Mouse (Mus musculus) limb, embryonic 12.5 days (tissue): ENCODE data around the gene Cdyl. TPM values are rescaled to one million over a fixed set of nuclear protein-coding genes. Genes with fewer than 3 reads are reported as not detected.

Experiments used
- ATAC-seq: fragments of 200-750 bp; cut with Nextera tagmentation; 2 replicates; pipeline ENCODE4 v1.8.0; 2017; ENCODE audit warnings: low read depth, moderate TSS enrichment; ENCODE audit not compliant: insufficient number of reproducible peaks, insufficient read depth, low FRiP score, low TSS enrichment
- H3K27ac ChIP-seq: fragments of 300-500 bp; sonication (generic); 2 replicates; pipeline ENCODE4 v1.5.1; 2016; ENCODE audit warnings: mild to moderate bottlenecking, moderate library complexity
- H3K27me3 ChIP-seq: fragments of 300-500 bp; sonication (generic); 2 replicates; pipeline ENCODE4 v1.6.1; 2016; ENCODE audit warnings: mild to moderate bottlenecking, moderate library complexity
- H3K36me3 ChIP-seq: fragments of 300-500 bp; sonication (generic); 2 replicates; pipeline ENCODE4 v1.6.1; 2016; ENCODE audit warnings: mild to moderate bottlenecking, moderate library complexity
- H3K4me1 ChIP-seq: fragments of 300-500 bp; sonication (generic); replicated peaks from 2 replicates; pipeline ENCODE4 v1.6.1; 2016
- H3K4me2 ChIP-seq: fragments of 300-500 bp; sonication (generic); 2 replicates; pipeline ENCODE4 v1.6.1; 2016; ENCODE audit warnings: mild to moderate bottlenecking, moderate library complexity
- H3K4me3 ChIP-seq: fragments of 300-500 bp; sonication (generic); replicated peaks from 2 replicates; pipeline ENCODE4 v1.5.1; 2016; ENCODE audit warnings: mild to moderate bottlenecking
- H3K9ac ChIP-seq: fragments of 300-500 bp; sonication (generic); replicated peaks from 2 replicates; pipeline ENCODE4 v1.6.1; 2016; ENCODE audit warnings: mild to moderate bottlenecking, moderate library complexity
- H3K9me3 ChIP-seq: fragments of 300-500 bp; sonication (generic); 2 replicates; pipeline ENCODE4 v1.6.1; 2016; ENCODE audit warnings: mild to moderate bottlenecking, moderate library complexity
- WGBS: fragments of 180-500 bp; shearing (Covaris S2); methylation state at CpG from one replicate; pipeline ENCODE4 v1.1.7; 2016; 5-methylcytosine and 5-hydroxymethylcytosine counted together
- polyA plus RNA-seq: library from polyadenylated mRNA; unstranded; fragments of >200 nt; fragmentation: Nextera tagmentation; extraction: Ambion mirVana; gene quantifications from 2 replicates; pipeline ENCODE4 v1.2.1, GENCODE M21; 2016

Gene Cdyl
- polyA plus RNA-seq, 1 experiment from 2014 or later, result 20.7 TPM

- ATAC-seq, result no peak
- Histone ChIP-seq H3K27me3 (no peaks in the 10 kb centered on the region), H3K4me1 (peaks cover 31% of the 10 kb centered on the region), H3K4me3 (no peak overlapping the region), H3K36me3 (no peaks in the 10 kb centered on the region), H3K9me3 (no peaks in the 10 kb centered on the region), H3K9ac (no peak overlapping the region), H3K27ac (no peak overlapping the region), H3K4me2 (no peak overlapping the region)
- 70% methylated on average over 4 of the region's 4 CpGs for WGBS
Measured at GRCm38 (mm10) chr13:35784281-35784680, 124.6 kb downstream of the Cdyl start.

- Histone ChIP-seq H3K9me3 (no peaks in the 10 kb centered on the region), H3K27me3 (no peaks in the 10 kb centered on the region), H3K4me1 (peaks cover 23% of the 10 kb centered on the region), H3K9ac (no peak overlapping the region), H3K36me3 (no peaks in the 10 kb centered on the region), H3K4me3 (no peak overlapping the region), H3K4me2 (no peak overlapping the region), H3K27ac (no peak overlapping the region)
- 32% methylated on average over 5 of the region's 5 CpGs for WGBS
- no peak for ATAC-seq
Measured at GRCm38 (mm10) chr13:35785330-35785939, 125.8 kb downstream of the Cdyl start.

GRCm38 (mm10) chr13:35786726-35787399 lies 127.2 kb downstream of the Cdyl start:
- no peak for ATAC-seq
- no peak overlapping the region for H3K9ac ChIP-seq
- peaks cover 21% of the 10 kb centered on the region for H3K4me1 ChIP-seq
- no peak overlapping the region for H3K4me3 ChIP-seq
- 89% methylated on average over 6 of the region's 6 CpGs for WGBS
- no peaks in the 10 kb centered on the region for H3K9me3 ChIP-seq
- no peak overlapping the region for H3K27ac ChIP-seq
- no peaks in the 10 kb centered on the region for H3K27me3 ChIP-seq
- no peaks in the 10 kb centered on the region for H3K36me3 ChIP-seq
- H3K4me2 ChIP-seq, result no peak overlapping the region

GRCm38 (mm10) chr13:35789577-35789976 lies 129.9 kb downstream of the Cdyl start:
- 85% methylated on average over 4 of the region's 4 CpGs for WGBS
- Histone ChIP-seq H3K36me3 (no peaks in the 10 kb centered on the region), H3K4me1 (peaks cover 41% of the 10 kb centered on the region), H3K4me3 (no peak overlapping the region), H3K27me3 (no peaks in the 10 kb centered on the region), H3K4me2 (no peak overlapping the region), H3K9ac (no peak overlapping the region), H3K27ac (no peak overlapping the region), H3K9me3 (no peaks in the 10 kb centered on the region)
- ATAC-seq, result no peak

- no peaks in the 10 kb centered on the region for H3K36me3 ChIP-seq
- H3K9me3 ChIP-seq, result no peaks in the 10 kb centered on the region
- no peak overlapping the region for H3K4me3 ChIP-seq
- no peak overlapping the region for H3K27ac ChIP-seq
- no peak for ATAC-seq
- peaks cover 49% of the 10 kb centered on the region for H3K4me1 ChIP-seq
- 84% methylated on average over 4 of the region's 4 CpGs for WGBS
- H3K4me2 ChIP-seq, result no peak overlapping the region
- H3K27me3 ChIP-seq, result no peaks in the 10 kb centered on the region
- no peak overlapping the region for H3K9ac ChIP-seq
Measured at GRCm38 (mm10) chr13:35790431-35790830, 130.8 kb downstream of the Cdyl start.

GRCm38 (mm10) chr13:35794309-35794708 lies 134.7 kb downstream of the Cdyl start:
- no peak overlapping the region for H3K9ac ChIP-seq
- no peaks in the 10 kb centered on the region for H3K9me3 ChIP-seq
- no peak overlapping the region for H3K4me2 ChIP-seq
- no peak overlapping the region for H3K27ac ChIP-seq
- H3K36me3 ChIP-seq, result no peaks in the 10 kb centered on the region
- no peak overlapping the region for H3K4me3 ChIP-seq
- ATAC-seq, result no peak
- H3K4me1 ChIP-seq, result peaks cover 62% of the 10 kb centered on the region
- WGBS, result 43% methylated on average over 7 of the region's 7 CpGs
- H3K27me3 ChIP-seq, result no peaks in the 10 kb centered on the region

GRCm38 (mm10) chr13:35794774-35795173 lies 135.1 kb downstream of the Cdyl start:
- Histone ChIP-seq H3K9me3 (no peaks in the 10 kb centered on the region), H3K36me3 (no peaks in the 10 kb centered on the region), H3K4me3 (no peak overlapping the region), H3K4me1 (peaks cover 62% of the 10 kb centered on the region), H3K27ac (no peak overlapping the region), H3K9ac (no peak overlapping the region), H3K4me2 (no peak overlapping the region), H3K27me3 (no peaks in the 10 kb centered on the region)
- WGBS, result 82% methylated on average over 4 of the region's 4 CpGs
- ATAC-seq, result no peak

GRCm38 (mm10) chr13:35795887-35796286 lies 136.3 kb downstream of the Cdyl start:
- Histone ChIP-seq H3K9ac (no peak overlapping the region), H3K27ac (no peak overlapping the region), H3K36me3 (no peaks in the 10 kb centered on the region), H3K4me3 (no peak overlapping the region), H3K9me3 (no peaks in the 10 kb centered on the region), H3K4me2 (no peak overlapping the region), H3K4me1 (peaks cover 68% of the 10 kb centered on the region), H3K27me3 (no peaks in the 10 kb centered on the region)
- ATAC-seq, result no peak
- WGBS, result 53% methylated on average over 2 of the region's 2 CpGs

GRCm38 (mm10) chr13:35796352-35796751 lies 136.7 kb downstream of the Cdyl start:
- WGBS, result 58% methylated on average over 4 of the region's 4 CpGs

GRCm38 (mm10) chr13:35797811-35798522 lies 138.3 kb downstream of the Cdyl start:
- WGBS, result 79% methylated on average over 13 of the region's 13 CpGs
- no peak overlapping the region for H3K27ac ChIP-seq
- no peak overlapping the region for H3K4me3 ChIP-seq
- H3K27me3 ChIP-seq, result no peaks in the 10 kb centered on the region
- no peak overlapping the region for H3K9ac ChIP-seq
- H3K36me3 ChIP-seq, result peaks cover 3% of the 10 kb centered on the region; the same call in 1 of the 2 replicates
- H3K4me2 ChIP-seq, result no peak overlapping the region
- no peaks in the 10 kb centered on the region for H3K9me3 ChIP-seq
- ATAC-seq, result no peak
- peaks cover 56% of the 10 kb centered on the region for H3K4me1 ChIP-seq

More at GRCm38 (mm10) chr13:35796352-35796751, 136.7 kb downstream of the Cdyl start:
- ATAC-seq, result no peak
- no peaks in the 10 kb centered on the region for H3K36me3 ChIP-seq
- no peaks in the 10 kb centered on the region for H3K27me3 ChIP-seq
- H3K9ac ChIP-seq, result no peak overlapping the region
- no peak overlapping the region for H3K27ac ChIP-seq
- H3K4me2 ChIP-seq, result no peak overlapping the region
- no peak overlapping the region for H3K4me3 ChIP-seq
- H3K4me1 ChIP-seq, result peaks cover 66% of the 10 kb centered on the region
- H3K9me3 ChIP-seq, result no peaks in the 10 kb centered on the region

GRCm38 (mm10) chr13:35798645-35799044 lies 139.0 kb downstream of the Cdyl start:
- H3K27ac ChIP-seq, result no peak overlapping the region
- WGBS, result 60% methylated on average over 9 of the region's 9 CpGs
- H3K36me3 ChIP-seq, result peaks cover 3% of the 10 kb centered on the region; the same call in 1 of the 2 replicates
- no peak overlapping the region for H3K9ac ChIP-seq
- H3K4me2 ChIP-seq, result no peak overlapping the region
- no peak overlapping the region for H3K4me3 ChIP-seq
- no peaks in the 10 kb centered on the region for H3K27me3 ChIP-seq
- H3K9me3 ChIP-seq, result no peaks in the 10 kb centered on the region
- peaks cover 52% of the 10 kb centered on the region for H3K4me1 ChIP-seq
- ATAC-seq, result no peak
